Mouse (Mus musculus): ENCODE measurements around the gene Sox5. TPM values are rescaled to one million over a fixed set of nuclear protein-coding genes. Genes with fewer than 3 reads are reported as not detected.

Gene Sox5
- total and polyA plus RNA-seq, 2 experiments from 2014 or later: 2.1 to 3.2 TPM

- H3K9ac ChIP-seq (replicated peaks; ENCODE audit: low read depth, low read length): no peak overlapping the region
- no peak overlapping the region for H3K27ac ChIP-seq (ENCODE audit: low read depth)
- DNase-seq (ENCODE audit: low spot score) (no peak), ATAC-seq (ENCODE audit: insufficient read depth, low read depth) (no peak)
- TF ChIP-seq EP300 (IDR thresholded peaks at IDR 0.05; ENCODE audit: low read depth) (no peak), CTCF (IDR thresholded peaks at IDR 0.05; ENCODE audit: low read depth) (no peak)
- no peak overlapping the region for H3K4me2 ChIP-seq (ENCODE audit: low read depth, low read length)
- H3K36me3 ChIP-seq (replicated peaks; ENCODE audit: control insufficient read depth, insufficient read depth, low read length): no peaks in the 10 kb centered on the region
- H3K27me3 ChIP-seq (ENCODE audit: control insufficient read depth, insufficient read depth, low read length): no peaks in the 10 kb centered on the region
- no peaks in the 10 kb centered on the region for H3K4me1 ChIP-seq (ENCODE audit: control insufficient read depth, insufficient read depth)
- WGBS: 83% methylated on average over 7 of the region's 7 CpGs
- H3K9me3 ChIP-seq (replicated peaks; ENCODE audit: control insufficient read depth, low read length): no peaks in the 10 kb centered on the region
- no peak overlapping the region for H3K4me3 ChIP-seq (ENCODE audit: low read depth, low read length)
Measured at GRCm38 (mm10) chr6:144312282-144312780, 469.4 kb downstream of the Sox5 start.

GRCm38 (mm10) chr6:144311754-144312153 is 470.0 kb downstream of the Sox5 start:
- Histone ChIP-seq H3K9ac (replicated peaks; ENCODE audit: low read depth, low read length) (no peak overlapping the region), H3K4me2 (ENCODE audit: low read depth, low read length) (no peak overlapping the region), H3K4me1 (ENCODE audit: control insufficient read depth, insufficient read depth) (no peaks in the 10 kb centered on the region), H3K9me3 (replicated peaks; ENCODE audit: control insufficient read depth, low read length) (no peaks in the 10 kb centered on the region), H3K27me3 (ENCODE audit: control insufficient read depth, insufficient read depth, low read length) (no peaks in the 10 kb centered on the region), H3K27ac (ENCODE audit: low read depth) (no peak overlapping the region), H3K36me3 (replicated peaks; ENCODE audit: control insufficient read depth, insufficient read depth, low read length) (no peaks in the 10 kb centered on the region), H3K4me3 (ENCODE audit: low read depth, low read length) (no peak overlapping the region)
- ATAC-seq (ENCODE audit: insufficient read depth, low read depth) (no peak), DNase-seq (ENCODE audit: low spot score) (no peak)
- no peak for TF ChIP-seq EP300 (IDR thresholded peaks at IDR 0.05; ENCODE audit: low read depth)
- TF ChIP-seq CTCF (IDR thresholded peaks at IDR 0.05; ENCODE audit: low read depth): no peak
- 84% methylated on average over 4 of the region's 4 CpGs for WGBS

- H3K36me3 ChIP-seq (replicated peaks; ENCODE audit: control insufficient read depth, insufficient read depth, low read length): no peaks in the 10 kb centered on the region
- no peak overlapping the region for H3K9ac ChIP-seq (replicated peaks; ENCODE audit: low read depth, low read length)
- no peak for TF ChIP-seq EP300 (IDR thresholded peaks at IDR 0.05; ENCODE audit: low read depth)
- no peak for TF ChIP-seq CTCF (IDR thresholded peaks at IDR 0.05; ENCODE audit: low read depth)
- H3K4me1 ChIP-seq (ENCODE audit: control insufficient read depth, insufficient read depth): no peaks in the 10 kb centered on the region
- ATAC-seq (ENCODE audit: insufficient read depth, low read depth) (no peak), DNase-seq (ENCODE audit: low spot score) (no peak)
- no peak overlapping the region for H3K27ac ChIP-seq (ENCODE audit: low read depth)
- H3K27me3 ChIP-seq (ENCODE audit: control insufficient read depth, insufficient read depth, low read length): no peaks in the 10 kb centered on the region
- H3K4me2 ChIP-seq (ENCODE audit: low read depth, low read length): no peak overlapping the region
- no peak overlapping the region for H3K4me3 ChIP-seq (ENCODE audit: low read depth, low read length)
- no peaks in the 10 kb centered on the region for H3K9me3 ChIP-seq (replicated peaks; ENCODE audit: control insufficient read depth, low read length)
Measured at GRCm38 (mm10) chr6:144309171-144309570, 472.6 kb downstream of the Sox5 start.

- DNase-seq (ENCODE audit: low spot score): no peak
- Histone ChIP-seq H3K27me3 (ENCODE audit: control insufficient read depth, insufficient read depth, low read length) (no peaks in the 10 kb centered on the region), H3K36me3 (replicated peaks; ENCODE audit: control insufficient read depth, insufficient read depth, low read length) (no peaks in the 10 kb centered on the region), H3K9ac (replicated peaks; ENCODE audit: low read depth, low read length) (no peak overlapping the region), H3K27ac (ENCODE audit: low read depth) (no peak overlapping the region), H3K4me2 (ENCODE audit: low read depth, low read length) (no peak overlapping the region), H3K4me1 (ENCODE audit: control insufficient read depth, insufficient read depth) (no peaks in the 10 kb centered on the region), H3K4me3 (ENCODE audit: low read depth, low read length) (no peak overlapping the region), H3K9me3 (replicated peaks; ENCODE audit: control insufficient read depth, low read length) (0 out of 2 replicates have a peak, but pooled peaks cover 2% of the 10 kb centered on the region)
- no peak for TF ChIP-seq EP300 (IDR thresholded peaks at IDR 0.05; ENCODE audit: low read depth)
- ATAC-seq (ENCODE audit: insufficient read depth, low read depth): no peak
- WGBS: 86% methylated on average over 12 of the region's 12 CpGs
Measured at GRCm38 (mm10) chr6:144307551-144308149, 474.1 kb downstream of the Sox5 start.

GRCm38 (mm10) chr6:144302823-144303222 is 479.0 kb downstream of the Sox5 start:
- no peak for DNase-seq (ENCODE audit: low spot score)
- Histone ChIP-seq H3K36me3 (replicated peaks; ENCODE audit: control insufficient read depth, insufficient read depth, low read length) (no peaks in the 10 kb centered on the region), H3K4me1 (ENCODE audit: control insufficient read depth, insufficient read depth) (no peaks in the 10 kb centered on the region), H3K4me2 (ENCODE audit: low read depth, low read length) (no peak overlapping the region), H3K4me3 (ENCODE audit: low read depth, low read length) (no peak overlapping the region), H3K27me3 (ENCODE audit: control insufficient read depth, insufficient read depth, low read length) (no peaks in the 10 kb centered on the region), H3K9ac (replicated peaks; ENCODE audit: low read depth, low read length) (no peak overlapping the region), H3K27ac (ENCODE audit: low read depth) (no peak overlapping the region), H3K9me3 (replicated peaks; ENCODE audit: control insufficient read depth, low read length) (0 out of 2 replicates have a peak, but pooled peaks cover 5% of the 10 kb centered on the region)
- WGBS: 84% methylated on average over 6 of the region's 6 CpGs
- no peak for ATAC-seq (ENCODE audit: insufficient read depth, low read depth)
- TF ChIP-seq EP300 (IDR thresholded peaks at IDR 0.05; ENCODE audit: low read depth): no peak
- no peak for TF ChIP-seq CTCF (IDR thresholded peaks at IDR 0.05; ENCODE audit: low read depth)

GRCm38 (mm10) chr6:144301082-144301481 is 480.7 kb downstream of the Sox5 start:
- Histone ChIP-seq H3K27me3 (ENCODE audit: control insufficient read depth, insufficient read depth, low read length) (no peaks in the 10 kb centered on the region), H3K9me3 (replicated peaks; ENCODE audit: control insufficient read depth, low read length) (0 out of 2 replicates have a peak, but pooled peaks cover 6% of the 10 kb centered on the region), H3K4me2 (ENCODE audit: low read depth, low read length) (no peak overlapping the region), H3K4me3 (ENCODE audit: low read depth, low read length) (no peak overlapping the region), H3K36me3 (replicated peaks; ENCODE audit: control insufficient read depth, insufficient read depth, low read length) (no peaks in the 10 kb centered on the region), H3K27ac (ENCODE audit: low read depth) (no peak overlapping the region), H3K9ac (replicated peaks; ENCODE audit: low read depth, low read length) (no peak overlapping the region), H3K4me1 (ENCODE audit: control insufficient read depth, insufficient read depth) (no peaks in the 10 kb centered on the region)
- TF ChIP-seq EP300 (IDR thresholded peaks at IDR 0.05; ENCODE audit: low read depth) (no peak), CTCF (IDR thresholded peaks at IDR 0.05; ENCODE audit: low read depth) (no peak)
- ATAC-seq (ENCODE audit: insufficient read depth, low read depth) (no peak), DNase-seq (ENCODE audit: low spot score) (no peak)
- 66% methylated on average over 4 of the region's 4 CpGs for WGBS

Data from heart, postnatal 0 days (tissue).